Mouse (Mus musculus) olfactory bulb, adult 2 months (tissue): ENCODE measurements around the gene Lck.

Source experiments
- CTCF ChIP-seq: fragments of 200-500 bp; IDR thresholded peaks from 2 replicates; pipeline ENCODE4 v1.5.1; 2012; ENCODE audit warnings: low read depth, mild to moderate bottlenecking, low read length, moderate library complexity; ENCODE audit not compliant: insufficient read depth
- POLR2A ChIP-seq: fragments of 200-500 bp; IDR thresholded peaks from 2 replicates; pipeline ENCODE4 v1.6.1; 2012; ENCODE audit warnings: mild to moderate bottlenecking, low read depth, low read length, moderate library complexity; ENCODE audit not compliant: insufficient read depth

- TF ChIP-seq CTCF (no peak), POLR2A (no peak)
Observed at GRCm38 (mm10) chr4:129620419-129621282, 47.2 kb upstream of the Lck start.
